Mouse (Mus musculus) midbrain, postnatal 0 days (tissue): Measurements from ENCODE around the gene Ankmy1. TPM values are rescaled to one million over a fixed set of nuclear protein-coding genes. Genes with fewer than 3 reads are reported as not detected.

Experiments
- ATAC-seq: fragments of 200-750 bp; cut with Nextera tagmentation; 2 replicates; pipeline ENCODE4 v1.8.0; 2017; ENCODE audit warnings: moderate number of reproducible peaks, mild to moderate bottlenecking, moderate TSS enrichment, moderate library complexity; ENCODE audit not compliant: low FRiP score
- DNase-seq: peaks from one replicate; pipeline ENCODE4 v3.0.0-alpha.2; 2015; ENCODE audit warnings: low spot score
- H3K27ac ChIP-seq: fragments of 300-500 bp; sonication (generic); 2 replicates; pipeline ENCODE4 v1.5.1; 2014; ENCODE audit warnings: low read depth, mild to moderate bottlenecking, low read length, mixed read lengths
- H3K27me3 ChIP-seq: fragments of 300-500 bp; sonication (generic); 2 replicates; pipeline ENCODE4 v1.6.1; 2014; ENCODE audit warnings: low read length, control low read depth, mixed read lengths; ENCODE audit not compliant: insufficient read depth
- H3K36me3 ChIP-seq: fragments of 300-500 bp; sonication (generic); 2 replicates; pipeline ENCODE4 v1.6.1; 2014; ENCODE audit warnings: low read length, control low read depth, mixed read lengths; ENCODE audit not compliant: insufficient read depth
- H3K4me1 ChIP-seq: fragments of 300-500 bp; sonication (generic); 2 replicates; pipeline ENCODE4 v1.6.1; 2014; ENCODE audit warnings: mild to moderate bottlenecking, control low read depth, antibody characterized with exemption, low read length, mixed read lengths; ENCODE audit not compliant: insufficient read depth
- H3K4me2 ChIP-seq: fragments of 300-500 bp; sonication (generic); 2 replicates; pipeline ENCODE4 v1.6.1; 2014; ENCODE audit warnings: low read depth, mild to moderate bottlenecking, low read length, mixed read lengths; ENCODE audit not compliant: poor library complexity, severe bottlenecking
- H3K4me3 ChIP-seq: fragments of 300-500 bp; sonication (generic); 2 replicates; pipeline ENCODE4 v1.5.1; 2014; ENCODE audit warnings: low read depth, mild to moderate bottlenecking, low read length, moderate library complexity
- H3K9ac ChIP-seq: fragments of 300-500 bp; sonication (generic); replicated peaks from 2 replicates; pipeline ENCODE4 v1.6.1; 2014; ENCODE audit warnings: mild to moderate bottlenecking, low read length, moderate library complexity, mixed read lengths; ENCODE audit not compliant: poor library complexity, severe bottlenecking
- H3K9me3 ChIP-seq: fragments of 300-500 bp; sonication (generic); 2 replicates; pipeline ENCODE4 v1.6.1; 2016; ENCODE audit warnings: low read length, control low read depth
- CTCF ChIP-seq: IDR thresholded peaks from 2 replicates; pipeline ENCODE4 v1.5.1; 2016; ENCODE audit warnings: antibody characterized with exemption, mild to moderate bottlenecking
- WGBS: fragments of 180-500 bp; shearing (Covaris S2); extraction: QIAGEN DNeasy Blood & Tissue Kit; methylation state at CpG from one replicate; pipeline ENCODE4 v1.1.7; 2014; 5-methylcytosine and 5-hydroxymethylcytosine counted together
- polyA plus RNA-seq: library from polyadenylated mRNA; unstranded; fragments of >200 nt; fragmentation: Nextera tagmentation; extraction: Ambion mirVana; gene quantifications from 2 replicates; pipeline ENCODE4 v1.2.1, GENCODE M21; 2015
- total RNA-seq: library from RNA; depleted of rRNA; stranded (reverse); fragments of >200 nt; gene quantifications from 2 replicates; pipeline ENCODE4 v1.2.3, GENCODE M21; 2014

The Ankmy1 gene
- total and polyA plus RNA-seq, 2 experiments from 2014 or later = 0.56 TPM; not detected in 1

DNA sequence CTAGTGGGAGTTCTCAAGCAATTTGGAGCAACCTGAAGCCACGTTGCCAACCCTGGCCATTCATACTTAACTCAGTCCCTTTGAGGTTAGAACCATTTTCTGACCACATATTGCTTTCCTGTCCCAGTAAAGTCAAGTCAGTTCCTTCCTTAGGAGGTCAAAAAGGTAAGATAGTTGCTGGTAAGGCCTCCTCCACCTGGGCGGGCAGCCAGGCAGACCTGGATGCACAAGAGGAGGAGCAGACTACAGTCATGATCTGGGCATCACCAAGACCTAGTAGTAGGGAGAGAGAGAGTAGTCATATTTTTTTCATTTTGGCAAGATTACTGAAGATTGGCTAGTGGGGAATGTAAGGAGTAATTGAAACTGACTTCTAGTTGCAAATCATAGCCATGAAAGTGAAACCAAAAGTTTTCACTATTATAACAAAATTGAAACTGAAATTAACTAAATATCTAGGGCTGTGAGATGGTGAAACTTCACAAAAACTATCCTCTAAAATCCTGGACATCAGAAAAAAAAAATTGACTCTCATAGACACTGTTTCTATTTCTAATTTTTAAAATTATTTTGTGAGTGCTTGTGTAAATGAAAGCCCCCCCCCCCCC, 3.1 kb upstream of the Ankmy1 start:
- no peak overlapping the region for H3K4me3 ChIP-seq
- no peaks in the 10 kb centered on the region for H3K27me3 ChIP-seq
- peaks cover 15% of the 10 kb centered on the region for H3K4me1 ChIP-seq
- H3K27ac ChIP-seq = no peak overlapping the region
- no peaks in the 10 kb centered on the region for H3K36me3 ChIP-seq
- H3K4me2 ChIP-seq = no peak overlapping the region
- TF ChIP-seq CTCF = no peak
- no peaks in the 10 kb centered on the region for H3K9me3 ChIP-seq
- H3K9ac ChIP-seq = no peak overlapping the region
- DNase-seq (no peak), ATAC-seq (no peak)
- 100% methylated on average over 2 of the region's 2 CpGs for WGBS

DNA sequence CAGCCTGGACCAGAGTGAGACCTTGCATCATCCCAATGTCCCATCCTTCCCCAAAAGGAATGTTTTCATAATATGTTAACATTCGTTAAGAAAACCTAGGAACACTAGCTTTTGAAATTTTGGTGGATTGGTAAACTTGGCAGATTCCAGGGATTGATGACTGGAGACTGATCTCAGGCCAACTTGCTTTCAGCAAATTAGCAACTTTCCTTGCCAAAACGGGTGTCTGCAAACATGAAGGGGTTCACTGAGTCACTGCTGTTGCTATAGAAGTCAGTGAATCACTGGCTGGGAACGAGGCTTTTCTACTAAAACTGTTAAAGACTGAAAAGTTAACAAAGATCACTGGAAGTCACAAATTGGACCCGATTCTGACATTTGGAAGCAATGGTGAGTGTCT, 921 bp upstream of the Ankmy1 start:
- H3K36me3 ChIP-seq = no peaks in the 10 kb centered on the region
- WGBS = 73% methylated on average over 4 of the region's 4 CpGs
- no peaks in the 10 kb centered on the region for H3K27me3 ChIP-seq
- H3K27ac ChIP-seq = no peak overlapping the region
- no peak overlapping the region for H3K4me2 ChIP-seq
- DNase-seq (no peak), ATAC-seq (no peak)
- no peaks in the 10 kb centered on the region for H3K9me3 ChIP-seq
- TF ChIP-seq CTCF = no peak
- no peak overlapping the region for H3K4me3 ChIP-seq
- peaks cover 8% of the 10 kb centered on the region; the same call in 1 of the 2 replicates for H3K4me1 ChIP-seq
- no peak overlapping the region for H3K9ac ChIP-seq

DNA sequence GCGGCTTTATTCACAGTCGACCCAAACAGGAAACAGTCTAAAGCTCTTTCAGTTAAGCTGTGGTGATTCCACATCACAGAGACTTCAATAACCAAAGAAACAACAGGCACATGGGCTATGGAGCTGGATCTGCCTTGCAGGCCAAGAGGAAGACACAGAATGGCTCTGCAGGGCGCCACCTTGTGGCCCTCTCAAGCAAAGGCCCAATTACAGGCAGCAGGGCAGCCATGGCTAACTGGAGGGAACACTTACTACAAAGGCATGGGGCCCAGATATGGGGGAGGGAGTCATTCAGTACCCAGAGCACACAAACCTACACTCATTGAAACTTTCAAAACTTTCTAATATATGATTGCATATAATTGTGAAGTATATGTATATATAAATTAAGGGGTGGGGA, 7.6 kb downstream of the Ankmy1 start:
- WGBS = 13% methylated on average over 3 of the region's 3 CpGs
- Histone ChIP-seq H3K27me3 (no peaks in the 10 kb centered on the region), H3K9ac (no peak overlapping the region), H3K27ac (no peak overlapping the region), H3K4me3 (no peak overlapping the region), H3K36me3 (no peaks in the 10 kb centered on the region), H3K4me1 (no peaks in the 10 kb centered on the region), H3K4me2 (no peak overlapping the region), H3K9me3 (no peaks in the 10 kb centered on the region)
- peak; percentile 94 for TF ChIP-seq CTCF
- ATAC-seq (peak; percentile 63; the same call in 1 of the 2 replicates), DNase-seq (peak; percentile 90)

DNA sequence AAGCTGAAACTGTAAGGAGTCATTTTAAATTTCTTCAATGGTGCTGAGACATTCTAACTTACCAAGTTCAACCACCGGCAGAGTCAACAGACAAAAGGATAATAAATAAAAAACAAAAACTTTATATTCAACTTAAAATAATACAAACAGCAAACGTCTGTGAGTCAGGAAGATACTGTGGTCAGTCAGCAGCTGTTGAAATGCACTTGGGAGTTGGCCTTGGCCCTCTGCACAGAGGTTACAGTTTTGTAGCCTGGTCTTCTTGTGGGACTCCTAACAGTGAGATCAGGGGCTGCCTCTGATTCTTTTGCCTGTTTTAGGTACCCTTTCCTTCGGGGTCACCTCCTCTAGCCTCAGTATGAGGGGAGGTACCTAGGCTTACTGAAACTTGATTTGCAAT, 8.8 kb downstream of the Ankmy1 start:
- no peak overlapping the region for H3K9ac ChIP-seq
- H3K4me2 ChIP-seq = no peak overlapping the region
- no peaks in the 10 kb centered on the region for H3K27me3 ChIP-seq
- no peak for TF ChIP-seq CTCF
- no peaks in the 10 kb centered on the region for H3K4me1 ChIP-seq
- DNase-seq = no peak
- no peak overlapping the region for H3K27ac ChIP-seq
- 72% methylated on average over 3 of the region's 3 CpGs for WGBS
- no peaks in the 10 kb centered on the region for H3K9me3 ChIP-seq
- H3K4me3 ChIP-seq = no peak overlapping the region
- ATAC-seq = no peak
- no peaks in the 10 kb centered on the region for H3K36me3 ChIP-seq

DNA sequence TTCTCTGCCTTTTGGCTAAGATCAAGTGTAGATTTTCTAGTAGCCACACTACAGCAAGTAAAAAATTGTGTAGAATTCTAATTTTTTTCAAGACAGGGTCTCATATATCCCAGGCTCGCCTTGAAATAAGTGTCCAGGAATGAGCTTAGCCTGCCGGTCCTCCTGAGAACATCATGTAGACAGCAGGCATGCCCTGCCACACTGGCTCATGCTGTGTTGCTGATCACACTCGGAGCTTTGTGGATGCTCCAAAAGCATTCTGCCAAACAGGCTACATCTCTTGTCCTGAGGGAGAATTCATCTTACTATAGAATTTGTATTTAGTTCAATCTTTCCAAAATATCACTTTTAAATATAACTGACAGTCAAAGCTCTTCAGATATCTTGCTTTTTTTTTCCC, 9.9 kb downstream of the Ankmy1 start:
- no peak overlapping the region for H3K4me3 ChIP-seq
- H3K9me3 ChIP-seq = no peaks in the 10 kb centered on the region
- no peak overlapping the region for H3K9ac ChIP-seq
- H3K27ac ChIP-seq = no peak overlapping the region
- no peak for DNase-seq
- no peaks in the 10 kb centered on the region for H3K4me1 ChIP-seq
- no peaks in the 10 kb centered on the region for H3K27me3 ChIP-seq
- 57% methylated on average over 3 of the region's 3 CpGs for WGBS
- H3K4me2 ChIP-seq = no peak overlapping the region
- no peaks in the 10 kb centered on the region for H3K36me3 ChIP-seq
- no peak for TF ChIP-seq CTCF
- ATAC-seq = no peak

DNA sequence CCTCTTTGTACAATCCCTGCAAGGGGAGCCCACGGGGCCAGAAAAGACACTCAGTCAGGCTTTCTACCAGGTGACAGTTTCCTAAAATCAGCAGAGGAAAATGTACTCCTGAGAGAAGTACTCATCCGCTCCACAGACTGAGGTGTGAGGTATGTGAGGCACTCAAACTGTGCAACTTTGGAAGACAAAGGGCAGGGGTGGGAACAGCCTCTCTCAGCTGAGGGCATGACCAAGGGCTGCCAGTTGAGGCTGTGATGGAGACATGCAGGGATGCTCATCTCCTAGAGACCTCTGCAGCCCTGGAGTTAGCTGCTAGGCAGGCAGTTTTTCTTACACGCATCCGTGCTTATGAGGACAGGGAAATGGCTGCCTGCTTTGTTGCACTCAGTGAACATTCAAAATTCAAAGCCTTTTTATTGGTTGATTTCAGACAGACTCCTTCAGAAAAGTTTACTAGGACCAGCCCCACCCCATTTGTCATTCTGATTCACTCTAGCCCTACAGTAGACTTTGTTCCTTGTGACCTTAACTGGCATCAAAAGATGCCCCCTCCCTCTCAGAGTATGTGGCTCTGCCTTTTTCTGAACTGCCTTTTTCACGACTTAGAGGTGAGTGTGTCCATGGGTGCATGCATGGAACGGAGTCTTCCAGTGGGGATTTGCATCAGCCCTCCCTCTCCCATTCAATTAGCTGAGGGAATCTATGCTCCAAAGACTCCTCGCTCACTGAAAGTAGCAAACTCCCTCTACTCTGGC, 13.6 kb downstream of the Ankmy1 start:
- Histone ChIP-seq H3K4me1 (no peaks in the 10 kb centered on the region), H3K36me3 (no peaks in the 10 kb centered on the region), H3K27me3 (no peaks in the 10 kb centered on the region), H3K4me2 (no peak overlapping the region), H3K27ac (no peak overlapping the region), H3K9ac (no peak overlapping the region), H3K4me3 (no peak overlapping the region), H3K9me3 (no peaks in the 10 kb centered on the region)
- no peak for TF ChIP-seq CTCF
- ATAC-seq (no peak), DNase-seq (no peak)
- 76% methylated on average over 7 of the region's 7 CpGs for WGBS
